Mouse (Mus musculus) midbrain, embryonic 14.5 days (tissue): Measurements from ENCODE around the gene Nptx2. TPM values are rescaled to one million over a fixed set of nuclear protein-coding genes. Genes with fewer than 3 reads are reported as not detected.

Experiments used
- polyA plus RNA-seq: library from polyadenylated mRNA; unstranded; fragments of >200 nt; fragmentation: Nextera tagmentation; extraction: Ambion mirVana; gene quantifications from 2 replicates; pipeline ENCODE4 v1.2.1, GENCODE M21; 2014

Gene Nptx2
- polyA plus RNA-seq, 1 experiment from 2014 or later = 5.4 TPM

Other genes starting within 250 kb of the Nptx2 start
- 0.78 and 1.1 TPM in 2 replicates for gene Baiap2l1, start 187.8 kb upstream of the Nptx2 start, polyA plus RNA-seq
- 263 and 270 TPM in 2 replicates for gene Tmem130, start 215.9 kb downstream of the Nptx2 start, polyA plus RNA-seq
- 81.7 and 109 TPM in 2 replicates for gene Trrap, start 221.8 kb downstream of the Nptx2 start, polyA plus RNA-seq